Mouse (Mus musculus): ENCODE data around the gene Hist2h3c1.
"Not testable (repeated sequence)": the region's sequence is repeated elsewhere in the genome, so short reads cannot be mapped to it uniquely, and the experiment has no call there.

The Hist2h3c1 gene

GRCm38 (mm10) chr3:96234914-96235313 lies 11.6 kb upstream of the Hist2h3c1 start:
- DNase-seq (ENCODE audit: low read depth, low spot score) = no peak

- no peak for DNase-seq (ENCODE audit: low read depth, low spot score)
These were observed 10.6 kb upstream of the Hist2h3c1 start for GRCm38 (mm10) chr3:96235836-96236235.

DNA sequence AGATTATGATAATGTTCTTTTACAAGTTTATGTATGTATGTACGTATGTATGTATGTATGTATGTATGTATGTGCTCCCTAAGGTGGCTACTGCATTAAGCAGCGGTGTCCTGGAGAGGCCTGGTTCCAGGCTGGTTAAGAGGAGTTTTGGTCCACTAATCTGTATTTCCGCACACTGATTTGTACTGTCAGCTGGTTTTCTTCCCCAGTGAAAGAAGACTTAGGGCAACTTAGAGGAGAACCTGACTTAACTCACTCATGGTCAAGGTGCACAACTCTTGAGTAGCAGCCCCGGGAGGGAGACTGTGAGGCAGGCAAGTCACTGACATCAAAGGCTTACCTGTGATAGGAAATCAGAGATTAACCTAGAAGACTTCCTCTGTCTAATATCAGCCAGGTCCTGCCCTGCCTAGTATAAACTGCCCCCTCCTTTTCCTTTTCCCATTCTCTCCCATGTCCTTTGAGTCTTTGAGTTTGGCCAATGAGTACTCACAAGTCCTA lies 9.6 kb upstream of the Hist2h3c1 start:
- DNase-seq (ENCODE audit: low read depth, low spot score) = no peak

DNA sequence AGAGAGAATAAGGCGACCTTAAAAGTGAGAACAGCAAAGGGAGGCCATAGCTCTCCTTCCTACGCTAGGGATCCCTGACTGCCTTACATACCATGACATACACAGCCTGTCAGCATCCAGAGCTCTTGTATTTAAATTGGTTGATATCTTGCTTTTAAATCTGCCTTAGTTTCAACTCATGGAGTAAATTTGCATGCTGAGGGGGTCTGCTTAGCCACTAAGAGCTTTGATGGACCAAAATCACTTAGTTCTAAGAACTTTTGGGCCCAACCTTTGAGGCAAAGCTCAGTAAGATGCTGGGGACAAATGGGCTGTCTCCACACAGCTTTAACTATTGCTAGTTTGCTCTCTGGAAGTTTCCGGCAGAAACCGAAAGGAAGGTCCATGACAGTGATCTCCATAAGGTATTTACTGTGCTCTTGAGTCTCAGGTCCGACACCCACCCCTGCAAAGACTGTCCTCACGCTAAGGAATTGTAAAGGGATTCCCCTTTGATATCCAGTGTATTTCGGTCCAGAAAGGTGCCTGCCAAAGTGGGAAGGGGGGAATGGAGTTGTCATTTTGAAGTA lies 9.1 kb upstream of the Hist2h3c1 start:
- DNase-seq (ENCODE audit: low read depth, low spot score) = no peak

DNA sequence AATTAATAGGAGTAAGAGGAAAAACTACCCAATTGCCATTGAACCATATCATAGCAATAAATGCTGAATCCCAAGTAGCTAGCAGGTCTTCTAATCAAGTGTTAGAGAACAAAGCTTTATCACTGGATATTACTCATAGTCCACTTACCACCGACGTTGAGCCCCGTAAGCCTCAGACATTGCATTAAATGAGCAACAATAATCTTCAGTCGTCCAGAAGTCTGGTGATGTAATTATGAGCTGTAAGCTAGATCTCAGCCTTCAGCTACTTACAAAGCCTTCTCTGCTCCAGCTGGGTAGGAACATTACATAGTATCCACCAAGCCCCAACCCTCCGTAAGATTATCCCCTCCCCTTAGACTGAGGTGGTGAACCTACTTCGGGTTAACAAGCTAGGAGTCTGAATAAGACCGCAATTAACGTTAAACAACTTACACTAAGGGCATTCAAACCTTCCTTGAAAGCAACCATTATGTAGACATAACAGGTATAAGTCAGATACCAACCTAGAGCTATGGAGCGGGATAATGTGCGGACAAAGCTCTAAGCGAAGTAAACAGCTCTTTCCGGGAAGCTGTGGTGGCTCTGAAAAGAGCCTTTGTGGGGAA lies 8.5 kb upstream of the Hist2h3c1 start:
- peak; percentile 67 for DNase-seq (ENCODE audit: low read depth, low spot score)

DNA sequence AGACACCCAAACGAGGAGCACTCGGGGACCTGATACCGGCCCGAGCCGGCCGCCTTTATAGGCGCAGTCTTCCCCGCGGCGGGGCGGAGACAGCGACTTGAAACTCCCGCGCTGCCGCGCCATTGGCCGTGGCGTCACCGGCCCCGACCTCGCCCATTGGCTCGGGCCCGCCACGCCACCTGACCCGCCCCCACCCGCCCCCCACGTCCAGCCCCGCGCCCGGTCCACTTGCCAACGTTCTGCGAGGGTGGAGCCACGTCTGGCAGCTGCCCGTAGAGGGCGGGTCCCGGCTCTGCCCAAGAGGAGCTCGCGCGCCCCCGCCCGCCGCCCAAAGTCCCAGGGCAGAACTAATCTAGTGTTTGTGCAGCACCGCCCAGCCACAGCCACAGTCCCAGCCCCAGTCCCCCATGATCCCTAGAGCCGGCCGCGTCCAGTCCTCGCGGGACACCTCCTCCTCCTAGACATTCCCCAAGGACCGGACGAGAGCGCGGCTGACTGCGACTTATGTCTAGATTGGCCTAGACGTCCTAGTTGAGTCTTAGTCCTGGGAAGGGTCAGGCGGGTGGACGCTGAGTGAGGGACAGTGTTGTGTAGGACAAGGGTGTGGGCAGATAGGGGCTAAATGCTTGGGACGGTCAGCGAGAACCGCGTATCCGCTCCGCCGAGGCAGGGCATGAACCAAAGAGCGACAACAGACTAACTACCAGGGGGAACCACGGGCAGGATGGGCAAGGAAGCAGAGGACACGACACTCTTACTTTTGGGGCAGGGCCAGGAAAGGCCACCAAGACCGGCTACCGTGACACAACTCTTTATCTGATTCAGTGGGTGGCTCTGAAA lies 7.3 kb upstream of the Hist2h3c1 start, which contains the start of gene Hist2h3c2:
TSS of gene Hist2h3c2 (minus strand) at position 174 of the 840 bp plus-strand sequence.
- not testable (repeated sequence) for DNase-seq (ENCODE audit: low read depth, low spot score)

DNA sequence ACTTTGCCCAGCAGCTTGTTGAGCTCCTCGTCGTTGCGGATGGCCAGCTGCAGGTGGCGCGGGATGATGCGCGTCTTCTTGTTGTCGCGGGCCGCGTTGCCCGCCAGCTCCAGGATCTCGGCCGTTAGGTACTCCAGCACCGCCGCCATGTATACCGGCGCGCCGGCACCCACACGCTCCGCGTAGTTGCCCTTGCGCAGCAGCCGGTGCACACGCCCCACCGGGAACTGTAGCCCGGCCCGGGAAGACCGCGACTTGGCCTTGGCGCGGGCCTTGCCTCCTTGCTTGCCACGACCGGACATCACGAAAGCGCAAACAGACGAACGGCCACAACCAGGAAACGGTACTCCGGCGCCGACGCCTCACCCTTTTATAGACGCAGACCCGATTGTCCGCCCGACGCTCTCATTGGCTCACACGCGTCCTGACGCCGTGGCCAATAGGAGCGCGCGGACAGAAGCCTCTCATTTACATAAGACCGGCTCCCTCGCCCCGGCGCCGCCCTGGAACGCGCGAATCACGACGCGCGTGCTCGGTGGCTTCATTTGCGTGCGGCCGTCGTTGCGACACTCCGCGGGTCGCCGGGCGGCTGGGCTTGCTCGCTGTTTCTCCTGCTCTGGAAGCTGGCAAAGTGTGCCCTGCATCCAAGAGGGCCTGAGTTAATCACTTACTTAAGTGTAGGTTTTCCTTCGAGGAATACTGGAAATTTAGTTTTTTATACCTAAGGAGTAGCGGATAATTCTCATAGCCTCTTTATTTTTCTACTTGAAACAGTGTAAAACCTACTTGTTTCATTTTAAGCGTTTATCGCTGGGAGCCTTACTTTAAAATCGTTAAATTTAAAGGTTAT lies 6.3 kb upstream of the Hist2h3c1 start, which contains the start of gene Hist2h2aa2:
TSS of gene Hist2h2aa2 (minus strand) at position 328 of the 850 bp plus-strand sequence.
- not testable (repeated sequence) for DNase-seq (ENCODE audit: low read depth, low spot score)

- no peak for DNase-seq (ENCODE audit: low read depth, low spot score)
These were observed 5.7 kb upstream of the Hist2h3c1 start for GRCm38 (mm10) chr3:96240799-96241197.

GRCm38 (mm10) chr3:96243921-96244572 lies 2.4 kb upstream of the Hist2h3c1 start:
- no peak for DNase-seq (ENCODE audit: low read depth, low spot score)

DNA sequence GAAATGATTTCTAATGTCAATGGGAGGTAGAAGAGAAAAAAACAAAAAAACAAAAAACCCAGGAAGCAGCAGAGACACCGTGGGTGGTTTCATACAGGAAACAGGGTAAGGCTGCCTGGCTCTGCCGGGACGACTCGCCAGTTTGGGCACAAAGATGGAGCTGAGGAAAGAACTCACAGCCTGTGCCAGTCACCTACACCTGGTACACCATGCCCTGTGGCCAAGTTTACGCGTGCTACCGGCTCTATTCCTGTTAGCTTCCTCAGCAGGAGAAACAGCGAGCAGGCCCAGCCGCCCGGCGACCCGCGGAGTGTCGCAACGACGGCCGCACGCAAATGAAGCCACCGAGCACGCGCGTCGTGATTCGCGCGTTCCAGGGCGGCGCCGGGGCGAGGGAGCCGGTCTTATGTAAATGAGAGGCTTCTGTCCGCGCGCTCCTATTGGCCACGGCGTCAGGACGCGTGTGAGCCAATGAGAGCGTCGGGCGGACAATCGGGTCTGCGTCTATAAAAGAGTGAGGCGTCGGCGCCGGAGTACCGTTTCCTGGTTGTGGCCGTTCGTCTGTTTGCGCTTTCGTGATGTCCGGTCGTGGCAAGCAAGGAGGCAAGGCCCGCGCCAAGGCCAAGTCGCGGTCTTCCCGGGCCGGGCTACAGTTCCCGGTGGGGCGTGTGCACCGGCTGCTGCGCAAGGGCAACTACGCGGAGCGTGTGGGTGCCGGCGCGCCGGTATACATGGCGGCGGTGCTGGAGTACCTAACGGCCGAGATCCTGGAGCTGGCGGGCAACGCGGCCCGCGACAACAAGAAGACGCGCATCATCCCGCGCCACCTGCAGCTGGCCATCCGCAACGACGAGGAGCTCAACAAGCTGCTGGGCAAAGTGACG lies 1.2 kb upstream of the Hist2h3c1 start, which contains the start of gene Hist2h2aa1:
TSS of gene Hist2h2aa1 (plus strand) at position 495 of the 884 bp plus-strand sequence.
- DNase-seq (ENCODE audit: low read depth, low spot score) = peak; percentile 62

GRCm38 (mm10) chr3:96246018-96246417 lies 467 bp upstream of the Hist2h3c1 start:
- not testable (repeated sequence) for DNase-seq (ENCODE audit: low read depth, low spot score)

GRCm38 (mm10) chr3:96247356-96248140 lies 1.1 kb downstream of the Hist2h3c1 start:
- no peak for DNase-seq (ENCODE audit: low read depth, low spot score)

- DNase-seq (ENCODE audit: low read depth, low spot score) = no peak
These were observed 1.9 kb downstream of the Hist2h3c1 start for GRCm38 (mm10) chr3:96248141-96249033.

DNA sequence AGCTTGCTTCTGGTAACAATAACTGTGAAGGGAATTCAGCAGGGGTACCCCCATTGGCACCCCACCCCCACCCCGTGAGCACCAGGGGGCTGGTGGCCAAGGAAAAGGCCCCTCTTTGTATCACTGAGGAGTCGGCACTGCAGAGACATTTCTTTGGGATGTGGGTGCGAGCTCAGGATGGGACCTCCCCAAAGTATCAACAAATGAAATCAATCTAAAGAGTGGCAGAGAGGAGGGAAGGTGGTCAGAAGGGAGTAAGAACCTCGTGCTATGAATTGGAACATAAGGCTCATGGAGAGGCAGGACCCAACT lies 2.5 kb downstream of the Hist2h3c1 start:
- DNase-seq (ENCODE audit: low read depth, low spot score) = no peak

DNA sequence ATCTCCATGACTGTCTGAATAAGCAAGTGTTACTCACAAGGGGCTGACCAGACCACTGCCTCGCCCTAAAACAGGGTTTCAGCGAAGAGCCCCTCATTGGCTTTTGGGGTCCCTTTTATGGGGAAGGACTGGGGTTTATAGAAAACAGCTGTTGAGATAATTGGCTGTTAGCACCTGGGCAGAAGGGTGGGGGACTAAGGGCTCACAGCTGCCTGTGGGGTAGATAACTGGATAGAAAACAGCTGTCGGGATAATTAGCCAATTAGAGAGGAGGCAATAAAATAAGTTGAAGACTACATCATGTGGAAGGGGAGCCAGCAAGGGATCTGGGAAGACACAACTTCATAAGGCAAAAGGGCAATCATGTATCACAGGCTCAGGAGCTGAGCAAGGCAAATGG lies 4.4 kb downstream of the Hist2h3c1 start:
- DNase-seq (ENCODE audit: low read depth, low spot score) = no peak

- no peak for DNase-seq (ENCODE audit: low read depth, low spot score)
These were observed 5.3 kb downstream of the Hist2h3c1 start for GRCm38 (mm10) chr3:96251787-96252186.

- DNase-seq (ENCODE audit: low read depth, low spot score) = no peak
These were observed 8.3 kb downstream of the Hist2h3c1 start for GRCm38 (mm10) chr3:96254683-96255355.

Data from c-Kit-negative CD71-positive TER-119-positive erythroid progenitor cells, embryonic 14.5 days (primary cell).